Mouse (Mus musculus): ENCODE results near the gene Hnf4a.

The Hnf4a gene

DNA sequence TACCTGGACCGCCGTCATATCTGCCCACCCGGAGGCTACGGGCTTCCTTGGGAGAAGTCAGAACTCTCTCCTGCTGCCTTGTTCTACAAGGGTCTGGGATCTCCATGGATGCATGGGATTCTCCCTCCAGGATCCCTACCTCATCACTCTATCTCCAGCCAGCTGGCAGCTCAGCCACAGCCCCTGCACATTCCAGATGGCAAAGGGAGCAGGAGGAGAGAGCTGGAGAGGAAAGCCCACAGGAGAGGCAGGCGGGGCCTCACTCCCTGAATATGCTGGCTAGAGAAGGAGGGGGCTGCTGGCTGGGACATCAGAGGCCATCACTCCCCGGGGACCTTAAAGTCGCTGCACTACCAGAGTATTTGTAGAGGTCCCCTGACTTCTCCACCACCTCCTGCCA is 15.3 kb upstream of the Hnf4a start:
- no peak for DNase-seq (ENCODE audit: low spot score)

DNA sequence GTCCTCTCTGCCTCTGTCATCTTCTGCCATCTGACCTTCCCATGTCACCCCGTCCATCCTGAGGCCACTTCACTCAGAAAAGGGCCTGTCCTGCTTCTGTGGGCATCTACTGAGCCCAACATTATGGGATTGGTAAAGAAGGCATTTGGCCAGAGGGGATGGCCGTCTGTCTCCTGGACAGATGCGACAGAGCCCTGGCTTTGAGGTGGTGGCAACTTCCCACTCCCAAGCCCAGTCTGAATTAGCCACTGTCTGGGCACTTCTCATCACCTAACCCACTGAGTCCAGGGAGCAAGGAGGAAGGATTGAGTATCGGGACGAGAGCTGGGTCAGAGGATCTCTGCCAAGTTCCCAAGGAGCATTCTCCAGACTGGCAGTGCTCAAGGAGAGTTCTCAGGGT is 14.6 kb upstream of the Hnf4a start, which contains the start of gene R3hdml:
R3hdml (plus strand) TSS at position 301 of the 400 bp plus-strand sequence.
- DNase-seq (ENCODE audit: low spot score) = no peak

DNA sequence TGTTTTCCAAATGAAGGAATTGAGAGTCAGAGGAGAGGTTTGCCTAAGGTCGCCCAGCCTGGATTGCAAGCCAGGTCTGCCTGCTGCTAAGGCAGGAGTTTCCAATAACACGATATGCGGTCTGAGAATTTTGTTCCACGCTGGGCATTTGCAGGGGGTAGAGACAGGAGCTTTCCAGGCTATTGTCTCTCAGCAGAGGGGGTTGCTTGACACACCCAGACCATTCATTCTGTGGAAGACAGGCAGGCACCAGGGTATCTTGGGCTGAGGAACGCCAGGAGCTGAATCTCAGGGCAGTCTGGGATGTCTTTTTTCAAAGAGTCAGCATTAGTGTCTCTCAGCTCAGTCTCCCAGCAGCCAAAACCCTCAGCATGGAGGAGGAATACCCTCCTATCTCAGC is 13.6 kb upstream of the Hnf4a start:
- no peak for DNase-seq (ENCODE audit: low spot score)

DNA sequence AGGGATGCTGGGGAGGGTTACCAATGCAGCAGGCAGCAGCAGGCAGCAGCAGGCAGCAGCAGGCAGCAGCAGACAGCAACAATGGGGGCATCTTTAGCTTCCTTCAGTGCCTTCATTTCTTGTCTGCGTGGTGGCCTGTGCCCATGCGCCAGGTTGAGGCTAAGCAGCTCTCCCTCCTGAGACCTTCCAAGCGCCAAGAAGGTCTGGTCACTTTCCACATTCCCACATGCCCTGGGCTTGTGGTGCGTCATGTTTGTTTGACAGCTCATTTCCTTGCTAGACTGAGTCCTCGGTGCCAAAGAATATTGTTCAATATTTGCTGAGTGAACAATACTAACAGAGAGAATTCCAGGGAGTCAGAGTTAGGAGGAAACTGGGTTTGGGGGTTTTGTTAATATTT is 12.6 kb upstream of the Hnf4a start:
- DNase-seq (ENCODE audit: low spot score) = no peak

DNA sequence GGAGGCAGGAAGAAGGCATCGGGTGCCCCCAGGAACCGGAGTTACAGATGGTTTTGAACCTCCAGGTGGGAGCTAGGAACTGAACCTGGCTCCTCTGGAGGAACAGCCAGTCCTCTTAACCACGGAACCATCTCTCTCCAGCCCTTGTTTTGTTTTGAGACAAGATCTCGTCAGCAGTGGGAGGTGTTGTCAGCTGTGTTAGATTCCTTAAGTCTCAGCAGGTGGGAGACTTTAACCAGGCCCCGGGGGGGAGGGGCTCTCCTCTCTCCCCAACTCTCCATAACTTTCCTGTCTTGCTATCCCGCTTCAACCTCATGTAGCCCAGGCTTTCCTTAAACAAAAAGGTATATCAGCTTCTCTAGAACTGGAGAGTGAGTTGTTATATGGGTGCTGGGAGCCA is 12.2 kb upstream of the Hnf4a start:
- DNase-seq (ENCODE audit: low spot score) = no peak

DNA sequence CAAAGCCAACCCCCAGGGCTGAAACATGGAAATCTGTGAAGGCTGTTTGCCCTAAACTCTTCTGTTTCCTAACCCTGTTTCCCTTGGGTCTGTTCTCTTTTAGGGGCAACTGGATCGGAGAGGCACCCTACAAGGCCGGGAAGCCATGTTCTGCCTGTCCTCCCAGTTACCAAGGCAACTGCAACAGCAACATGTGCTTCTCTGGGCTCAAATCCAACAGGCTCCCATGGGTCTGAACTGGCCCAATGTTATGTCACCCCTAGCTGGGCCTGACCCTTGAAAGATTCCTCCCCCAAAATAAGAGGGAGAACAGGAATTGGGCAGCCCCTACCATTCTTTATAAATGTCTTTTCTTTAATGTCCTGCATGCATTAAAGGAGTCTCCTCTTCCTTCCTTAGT is 4.4 kb upstream of the Hnf4a start:
- DNase-seq (ENCODE audit: low spot score) = no peak

DNA sequence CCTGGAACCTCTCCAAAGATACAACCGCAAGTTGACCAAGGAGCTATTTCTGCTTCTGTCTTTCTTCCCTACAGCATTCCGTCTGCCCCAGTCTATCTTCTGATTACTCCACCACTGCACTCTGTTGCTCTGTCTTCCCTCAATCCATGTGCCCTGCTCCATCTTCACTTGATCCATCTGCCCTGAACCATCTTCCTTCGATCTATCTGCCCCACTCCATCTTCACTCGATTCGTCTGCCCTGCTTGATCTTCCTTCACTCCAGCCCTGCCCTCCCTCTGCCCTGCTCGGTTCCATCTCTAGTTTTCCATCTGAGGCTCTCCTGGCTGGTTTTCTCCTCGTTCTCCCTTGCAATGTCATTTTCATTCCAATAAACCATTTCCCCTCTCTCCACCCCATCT is 3.4 kb upstream of the Hnf4a start:
- DNase-seq (ENCODE audit: low spot score) = no peak

DNA sequence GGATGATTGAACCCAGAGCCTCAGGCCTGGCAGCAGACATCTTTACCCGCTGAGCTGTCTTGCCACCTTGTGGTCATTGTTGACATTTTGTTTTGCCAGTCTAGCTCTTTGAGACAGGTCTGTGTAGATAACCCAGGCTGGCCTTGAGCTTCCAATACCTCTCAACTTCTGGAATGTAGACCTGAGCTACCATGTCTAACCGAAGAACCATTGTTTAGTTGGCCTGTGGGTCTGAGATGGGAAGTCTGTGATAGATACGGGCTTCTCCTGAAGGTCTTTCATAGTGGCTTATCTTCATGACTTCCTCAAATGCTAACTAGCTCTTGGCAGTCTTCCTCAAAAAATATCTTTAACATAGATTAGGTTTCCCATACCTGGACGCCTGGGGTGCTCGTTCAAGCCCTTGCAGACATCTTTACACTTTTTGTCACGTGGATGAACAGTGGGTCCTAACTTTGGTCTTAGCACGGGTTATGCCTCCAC is 19.2 kb downstream of the Hnf4a start:
- DNase-seq (ENCODE audit: low spot score) = no peak

DNA sequence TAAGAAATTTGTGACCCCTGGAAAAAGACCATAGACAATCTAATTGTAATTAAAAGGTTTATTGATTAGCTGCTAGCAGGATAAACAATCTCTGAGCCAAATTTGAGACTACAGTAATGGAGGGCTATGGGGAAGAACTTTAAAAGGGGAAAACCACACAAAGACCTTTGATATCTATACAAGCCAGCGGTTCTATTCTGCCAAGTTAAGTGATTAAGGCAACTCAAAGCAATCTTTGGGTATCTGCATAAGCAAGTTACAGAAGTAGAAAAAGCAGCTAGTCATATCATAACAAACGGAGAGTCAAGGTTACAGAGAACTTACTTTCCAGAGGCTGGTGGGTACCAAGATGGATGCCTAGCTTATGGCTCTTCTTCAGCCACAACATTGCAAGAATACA is 20.9 kb downstream of the Hnf4a start:
- no peak for DNase-seq (ENCODE audit: low spot score)

DNA sequence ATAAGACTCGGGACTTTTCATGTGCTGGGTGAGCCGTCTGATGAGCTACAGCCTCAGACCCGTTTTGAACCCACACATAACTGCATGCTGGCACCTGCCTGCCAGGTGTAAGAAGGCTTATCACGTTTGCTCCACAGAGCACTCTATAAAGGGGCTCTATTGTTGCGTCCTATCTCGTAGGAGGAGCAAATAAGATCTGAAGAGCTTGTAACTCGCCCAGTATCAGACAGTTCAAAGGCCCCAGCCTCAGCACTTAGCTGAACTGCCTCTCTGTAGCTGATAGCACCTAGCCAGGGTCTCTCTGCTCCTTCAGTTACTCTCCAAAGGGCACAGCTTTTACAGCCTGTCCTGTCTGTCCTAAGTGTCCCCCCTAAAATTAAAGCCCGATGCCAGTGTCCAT is 23.8 kb downstream of the Hnf4a start:
- DNase-seq (ENCODE audit: low spot score) = no peak

DNA sequence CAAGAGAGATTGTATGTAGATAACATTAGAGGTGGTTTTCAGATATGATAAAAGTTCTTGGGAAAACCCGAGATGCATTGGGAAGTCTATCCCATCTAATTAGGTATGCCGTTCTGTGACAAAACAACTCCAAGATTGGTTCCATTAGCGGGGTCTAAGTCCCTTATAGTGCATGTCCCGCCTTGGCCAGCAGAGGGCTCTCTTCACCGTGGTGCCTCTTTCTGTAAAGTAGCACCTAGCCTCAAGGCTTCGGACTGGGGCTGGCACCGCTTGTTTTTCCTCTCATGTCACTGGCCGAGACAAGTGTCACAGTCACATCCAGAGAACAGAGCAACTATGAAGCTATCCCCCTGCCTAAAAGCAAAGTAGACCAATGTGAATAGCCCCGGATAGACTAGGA is 25.3 kb downstream of the Hnf4a start:
- peak; percentile 80 for DNase-seq (ENCODE audit: low spot score)

DNA sequence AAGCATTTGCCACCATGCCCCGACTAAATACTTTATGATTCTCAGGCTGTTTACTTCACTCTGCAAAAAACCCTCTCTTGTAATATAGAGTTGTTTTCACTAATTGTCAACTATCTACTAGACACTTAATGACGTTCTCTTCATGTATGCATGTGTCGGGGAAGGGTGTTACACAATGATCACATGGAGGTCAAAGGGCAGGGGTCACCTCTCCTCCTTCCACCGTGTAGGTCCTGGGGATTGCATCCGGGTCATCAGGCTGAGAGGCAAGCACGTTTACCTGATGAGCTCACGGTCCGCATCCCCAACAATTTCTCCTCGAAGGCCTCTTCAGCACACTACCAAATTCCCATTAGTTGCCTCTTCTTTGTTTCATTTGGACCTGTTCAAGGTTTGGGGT is 26.6 kb downstream of the Hnf4a start:
- no peak for DNase-seq (ENCODE audit: low spot score)

DNA sequence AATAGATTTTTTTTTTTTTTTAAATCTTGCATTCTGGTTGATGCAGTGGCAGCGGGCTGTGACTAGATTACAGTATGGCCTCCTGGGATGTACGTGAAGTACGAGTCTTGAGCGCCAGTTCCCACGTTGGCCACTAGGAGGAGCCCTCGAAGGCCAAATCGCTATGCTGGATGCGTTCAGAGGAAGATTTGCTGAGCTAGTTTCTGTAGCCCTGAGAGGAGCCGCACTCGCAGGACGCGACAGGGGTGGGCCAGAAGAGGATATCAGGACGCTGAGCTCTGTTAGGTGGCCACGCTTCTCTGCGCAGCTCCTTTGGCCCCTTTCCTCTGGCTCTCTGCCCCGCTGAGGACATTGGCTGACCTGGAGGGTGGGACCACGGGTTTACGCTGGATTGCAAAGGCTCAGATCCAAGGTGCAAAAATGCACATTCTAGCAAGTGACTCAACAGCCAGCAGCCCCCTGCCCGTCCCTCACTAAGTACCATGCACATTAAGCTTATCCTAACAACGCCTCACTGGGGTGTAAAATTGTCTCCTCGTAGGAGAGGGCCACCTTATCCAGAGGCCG is 28.4 kb downstream of the Hnf4a start:
- peak; percentile 94 for DNase-seq (ENCODE audit: low spot score)

DNA sequence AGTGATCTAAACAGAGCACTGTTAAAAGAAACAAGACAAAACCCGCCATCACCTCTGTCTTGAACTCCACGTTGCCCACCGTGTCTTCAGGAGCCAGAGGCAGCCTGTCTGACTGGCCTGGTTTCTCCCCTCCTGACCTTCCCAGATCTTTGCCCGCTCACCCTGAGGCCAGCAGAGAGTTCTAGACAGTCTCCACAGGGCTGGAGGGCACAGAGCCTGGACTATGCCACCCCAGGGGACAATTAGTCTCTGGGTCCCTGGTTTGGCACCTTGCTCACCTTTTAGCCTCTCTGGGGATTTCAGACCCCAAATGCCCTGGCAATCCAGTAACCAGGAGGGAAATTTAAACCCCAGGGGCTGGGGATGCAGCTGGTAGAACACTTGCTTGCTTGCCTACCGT is 30.8 kb downstream of the Hnf4a start:
- DNase-seq (ENCODE audit: low spot score) = no peak

DNA sequence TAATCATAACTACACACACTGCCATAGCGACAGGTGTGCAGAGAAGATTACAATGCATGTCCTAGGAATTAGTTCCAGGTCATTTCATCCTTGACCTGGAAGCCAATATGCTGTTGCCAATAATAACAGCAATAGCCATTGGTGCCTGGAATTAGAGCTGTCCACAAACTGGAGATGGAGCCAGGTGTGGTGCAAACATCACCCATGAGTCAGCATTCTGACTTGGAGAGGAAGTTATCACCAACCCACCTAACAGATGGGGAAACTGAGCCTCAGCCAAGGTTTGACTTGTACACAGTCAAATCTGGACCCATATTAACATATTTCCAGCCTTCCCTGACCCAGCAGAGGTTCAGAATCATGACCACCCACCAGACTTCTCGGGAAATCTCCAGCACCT is 31.8 kb downstream of the Hnf4a start:
- DNase-seq (ENCODE audit: low spot score) = peak; percentile 24

DNA sequence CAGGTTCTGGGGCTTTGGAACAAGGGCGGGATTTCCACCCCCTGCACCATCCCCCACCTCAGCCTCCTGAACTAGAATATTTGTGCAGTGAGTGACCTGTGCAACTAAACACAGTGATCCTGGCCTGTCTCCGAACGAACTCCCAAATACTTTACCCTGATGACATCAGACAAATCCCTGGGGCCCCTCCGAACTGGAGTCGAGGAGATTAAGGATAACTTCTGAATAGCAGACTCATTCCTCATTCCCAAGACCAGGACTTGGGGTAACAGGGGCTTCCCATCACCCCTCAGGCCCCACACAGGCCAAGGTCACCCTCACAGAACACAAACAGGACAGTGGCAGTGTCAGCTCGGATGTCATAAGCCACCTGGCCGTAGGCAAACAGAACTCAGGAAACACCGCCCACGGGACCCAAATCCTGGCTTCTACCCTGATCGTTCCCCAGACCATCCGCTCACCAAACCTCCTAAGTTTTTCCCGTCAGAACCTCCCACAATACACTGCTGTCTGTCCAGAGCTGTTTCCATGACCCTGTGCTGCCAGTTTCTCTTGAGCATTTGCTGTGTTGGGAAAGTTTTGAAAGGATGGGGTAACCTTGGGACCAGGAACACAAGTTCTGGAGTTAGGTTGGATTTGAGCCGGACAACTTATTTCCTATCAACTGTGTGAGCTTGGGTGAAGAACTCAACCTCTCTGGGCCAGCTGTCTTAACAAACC is 32.9 kb downstream of the Hnf4a start:
- DNase-seq (ENCODE audit: low spot score) = no peak

DNA sequence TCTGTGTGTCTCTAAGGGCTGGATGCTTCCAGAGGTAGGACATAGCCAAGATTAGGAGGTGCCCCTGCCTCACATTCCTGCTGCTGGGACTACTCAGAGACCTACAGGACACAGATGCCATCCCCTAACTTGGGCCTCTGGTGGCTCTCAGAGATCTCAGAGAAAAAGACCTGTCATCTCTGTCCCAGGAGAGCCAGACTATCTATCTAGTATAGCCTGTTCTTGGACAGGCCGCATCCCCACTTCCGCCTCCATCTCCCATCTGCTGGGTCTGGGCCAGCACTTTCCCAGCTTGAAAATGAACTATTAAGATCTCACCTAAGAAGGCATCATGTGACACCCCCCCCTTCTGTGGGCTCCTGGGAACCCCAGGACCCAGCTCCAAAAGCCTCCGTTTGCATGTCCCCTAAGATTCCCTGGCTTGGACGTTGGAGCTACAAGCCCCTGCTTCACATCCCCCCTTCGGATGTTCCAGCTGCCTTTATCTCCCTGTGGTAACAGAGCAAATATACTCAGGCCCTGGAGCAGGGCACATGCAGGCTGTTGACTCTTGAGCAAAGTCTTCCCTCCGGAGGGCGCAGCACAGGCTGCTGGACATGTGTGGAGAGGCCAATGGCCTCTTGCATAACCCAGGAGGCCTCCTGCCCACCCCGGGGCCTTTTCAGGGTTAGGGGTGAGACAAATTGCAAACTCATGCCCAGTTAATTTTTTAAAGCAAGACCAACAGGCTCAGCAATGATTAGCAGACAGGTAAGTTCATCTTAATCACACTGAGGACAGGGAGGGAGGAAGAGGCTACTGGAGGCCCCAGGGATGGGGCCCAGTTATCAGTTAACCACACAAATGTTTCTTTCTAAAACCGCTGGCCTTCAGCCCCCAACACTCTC is 33.9 kb downstream of the Hnf4a start:
- no peak for DNase-seq (ENCODE audit: low spot score)

DNA sequence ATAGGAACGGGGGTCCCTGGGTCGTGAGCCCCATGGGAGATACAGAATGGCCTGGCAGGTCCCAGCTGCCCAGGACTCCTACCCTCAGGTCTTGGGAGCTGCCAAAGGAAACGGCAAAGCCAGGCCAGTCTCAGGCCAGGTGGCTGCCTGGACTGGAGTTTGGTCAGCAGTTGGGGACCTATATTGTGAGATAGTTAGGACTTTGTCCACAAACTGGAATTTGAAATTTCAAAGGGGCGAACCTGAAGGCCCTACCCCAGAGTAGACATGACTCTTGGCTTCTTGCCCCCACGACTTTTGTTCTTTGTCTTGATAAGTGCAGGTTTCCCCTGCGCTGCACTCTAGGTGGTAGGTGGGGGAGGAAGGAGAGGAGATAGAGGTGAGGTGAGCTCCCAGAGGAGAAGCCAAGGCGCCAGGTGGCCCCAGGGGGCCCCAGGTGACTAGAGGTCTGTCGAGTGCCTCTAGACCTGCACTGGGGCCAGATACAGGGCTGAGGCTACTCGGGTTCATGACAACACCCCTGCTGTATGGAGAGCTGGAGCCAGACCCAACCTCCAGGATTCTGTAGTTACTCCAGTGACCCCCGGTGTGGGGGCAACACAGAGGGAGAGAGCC is 35.1 kb downstream of the Hnf4a start:
- DNase-seq (ENCODE audit: low spot score) = no peak

DNA sequence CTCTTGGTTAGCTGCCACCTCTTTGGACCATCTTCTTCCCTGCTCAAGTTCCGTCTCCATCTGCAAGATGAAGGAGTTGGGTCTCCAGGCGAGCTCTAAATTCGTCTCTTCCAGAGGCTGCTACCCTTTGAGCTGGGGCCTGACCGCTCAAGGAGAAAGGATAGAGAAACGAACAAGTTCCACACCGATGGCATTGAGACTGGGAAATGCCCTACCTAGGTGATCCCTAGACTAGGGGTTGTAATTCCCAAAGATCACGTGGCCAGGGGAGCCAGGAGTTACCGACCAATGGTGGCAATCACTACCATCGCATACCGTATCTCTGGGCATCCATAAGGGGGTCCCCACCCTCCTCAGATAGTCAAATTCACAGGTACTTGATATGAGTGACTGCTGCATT is 36.1 kb downstream of the Hnf4a start:
- no peak for DNase-seq (ENCODE audit: low spot score)

DNA sequence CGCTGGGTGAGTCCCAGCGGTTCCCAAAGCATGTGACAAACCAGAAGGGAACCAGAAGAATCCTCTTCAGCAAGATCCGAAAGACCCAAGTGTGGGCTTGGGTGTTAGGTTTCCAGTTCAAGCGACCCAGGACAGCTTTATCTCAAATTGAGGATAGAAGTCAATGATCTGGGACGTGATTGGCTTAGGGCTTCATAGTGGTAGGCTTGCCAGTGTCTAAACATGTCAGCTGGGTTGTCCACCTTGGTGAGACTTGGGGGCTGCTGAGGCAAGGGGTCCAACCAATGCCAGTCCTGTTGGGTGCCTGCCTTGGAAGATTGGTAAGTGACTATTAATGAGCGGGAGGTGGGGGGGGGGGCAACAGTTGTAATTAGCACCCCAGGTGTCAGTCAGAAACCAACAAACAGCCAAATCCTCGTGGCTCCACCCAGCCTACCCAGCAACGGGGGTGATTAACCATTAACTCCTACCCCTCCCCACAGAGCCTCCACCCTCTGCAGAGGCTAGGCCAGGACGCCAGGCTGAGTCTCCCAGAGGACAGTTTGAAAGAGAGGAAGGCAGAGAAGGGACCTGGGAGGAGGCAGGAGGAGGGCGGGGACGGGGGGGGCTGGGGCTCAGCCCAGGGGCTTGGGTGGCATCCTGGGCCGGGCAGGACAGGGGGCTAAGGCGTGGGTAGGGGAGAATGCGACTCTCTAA is 40.2 kb downstream of the Hnf4a start:
- no peak for DNase-seq (ENCODE audit: low spot score)

DNA sequence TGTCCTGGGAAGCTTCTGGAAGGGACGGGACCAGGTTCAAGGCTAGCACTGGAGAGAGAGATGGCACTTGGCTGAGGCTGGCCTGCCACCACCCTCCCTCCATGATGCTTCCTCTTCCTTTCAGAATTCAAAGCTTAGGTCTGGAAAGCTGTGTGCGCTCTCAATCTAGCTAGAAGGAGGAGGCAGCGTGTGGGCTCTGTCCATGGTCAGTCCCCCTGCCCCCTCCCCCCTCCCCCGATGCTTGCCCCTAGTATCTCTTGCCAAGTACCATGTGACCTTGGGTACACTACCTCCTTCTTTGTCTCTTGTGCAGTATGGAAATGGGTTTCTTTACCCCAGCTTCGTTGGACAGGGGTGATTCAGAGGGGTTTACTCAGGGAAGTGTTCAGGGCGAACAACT is 42.2 kb downstream of the Hnf4a start:
- DNase-seq (ENCODE audit: low spot score) = no peak

DNA sequence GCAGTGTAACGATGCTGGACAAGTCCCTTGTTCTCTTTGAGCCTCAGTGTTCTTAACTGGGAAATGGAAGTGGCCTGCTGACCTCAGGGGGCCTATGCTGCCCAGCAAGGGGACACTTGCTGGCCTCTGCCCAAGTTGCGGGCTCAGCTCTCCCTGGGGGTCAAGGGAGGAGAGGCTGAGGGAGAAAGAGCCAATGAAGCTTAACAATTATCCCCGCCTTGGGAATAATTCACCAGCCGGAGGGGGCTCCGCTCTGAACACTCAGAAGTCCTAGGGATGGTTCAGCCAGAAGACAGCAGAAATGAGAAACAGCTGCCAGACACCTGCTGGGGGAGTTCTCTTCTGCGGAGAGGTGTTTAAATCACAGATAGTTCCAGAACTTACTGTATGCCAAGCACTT is 43.2 kb downstream of the Hnf4a start:
- DNase-seq (ENCODE audit: low spot score) = no peak
